Mouse (Mus musculus): ENCODE data around the gene Snupn. TPM values are rescaled to one million over a fixed set of nuclear protein-coding genes. Genes with fewer than 3 reads are reported as not detected.

Snupn gene
- polyA plus RNA-seq, 1 experiment, result not detected

DNA sequence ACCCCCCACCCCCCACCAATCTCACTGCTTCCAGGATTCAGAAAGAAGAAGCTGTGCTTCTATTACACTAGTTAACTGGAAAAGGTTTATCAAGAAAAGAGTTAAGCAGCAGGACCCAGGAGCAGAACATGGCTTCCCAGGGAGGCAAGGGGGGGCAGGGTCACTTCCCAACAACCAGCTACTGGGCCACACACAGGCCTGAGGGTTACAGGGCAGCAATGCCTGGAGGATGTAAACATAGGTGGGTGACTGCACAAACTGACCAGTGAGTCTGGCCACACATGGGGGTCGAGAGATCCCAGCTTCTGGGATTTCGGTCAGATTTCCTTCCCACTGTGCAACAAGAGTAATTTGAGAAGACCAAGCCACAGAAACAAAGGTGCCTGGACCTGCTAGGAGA is 33.5 kb upstream of the Snupn start:
- Histone ChIP-seq H3K27me3 (ENCODE audit: control insufficient read depth) (no peaks in the 10 kb centered on the region), H3K4me3 (replicated peaks) (no peak overlapping the region), H3K4me1 (ENCODE audit: control insufficient read depth) (no peaks in the 10 kb centered on the region), H3K9me3 (ENCODE audit: control insufficient read depth, low read length) (peaks cover 4% of the 10 kb centered on the region), H3K36me3 (ENCODE audit: control insufficient read depth) (peaks cover 4% of the 10 kb centered on the region; the same call in 1 of the 2 replicates)
- no peak for TF ChIP-seq GATA1 (IDR thresholded peaks at IDR 0.05; ENCODE audit: low read length)
- TF ChIP-seq TAL1 (IDR thresholded peaks at IDR 0.05; ENCODE audit: low read length), result no peak

DNA sequence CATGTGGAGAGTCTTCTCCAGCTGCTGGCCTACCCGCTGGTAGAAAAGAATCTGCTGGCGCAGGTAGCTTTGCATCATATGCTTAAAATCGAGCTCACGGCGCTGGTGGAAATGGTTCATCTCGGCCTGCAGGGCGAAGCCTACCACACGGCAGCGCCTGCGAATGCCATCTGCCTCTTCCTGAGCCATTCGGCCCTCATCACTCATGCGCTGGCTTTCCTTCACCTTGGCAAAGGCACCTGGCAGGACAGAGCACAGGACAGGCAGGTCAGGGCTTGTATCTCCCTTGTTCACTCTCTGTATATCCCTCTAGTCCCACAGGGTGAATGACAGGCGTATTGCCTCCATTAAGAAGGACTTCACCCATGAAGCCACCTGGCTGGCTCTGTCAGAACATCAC is 32.2 kb upstream of the Snupn start:
- no peak for TF ChIP-seq TAL1 (IDR thresholded peaks at IDR 0.05; ENCODE audit: low read length)
- TF ChIP-seq GATA1 (IDR thresholded peaks at IDR 0.05; ENCODE audit: low read length), result no peak
- Histone ChIP-seq H3K9me3 (ENCODE audit: control insufficient read depth, low read length) (peaks cover 4% of the 10 kb centered on the region), H3K4me1 (ENCODE audit: control insufficient read depth) (no peaks in the 10 kb centered on the region), H3K36me3 (ENCODE audit: control insufficient read depth) (peaks cover 4% of the 10 kb centered on the region; the same call in 1 of the 2 replicates), H3K4me3 (replicated peaks) (no peak overlapping the region), H3K27me3 (ENCODE audit: control insufficient read depth) (no peaks in the 10 kb centered on the region)

DNA sequence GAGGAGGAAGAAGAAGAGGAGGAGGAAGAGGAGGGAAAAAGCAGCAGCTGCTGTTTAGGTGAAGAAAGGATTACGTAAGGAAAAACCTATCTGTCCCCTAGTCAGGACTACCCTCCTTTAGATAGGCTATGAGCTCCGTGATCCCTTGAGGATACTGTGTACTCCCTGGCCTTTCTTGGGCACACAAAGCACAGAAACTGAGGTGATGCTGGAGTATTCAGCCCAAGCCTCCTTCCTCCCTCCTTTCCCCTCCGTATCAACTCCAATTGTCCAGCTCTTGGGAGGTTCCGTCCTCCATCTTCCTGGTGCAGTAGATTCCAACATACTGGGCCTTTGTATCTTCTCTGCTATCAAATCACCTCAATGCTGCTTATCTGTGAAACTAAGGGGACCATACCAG is 27.9 kb upstream of the Snupn start:
- Histone ChIP-seq H3K36me3 (ENCODE audit: control insufficient read depth) (peaks cover 2% of the 10 kb centered on the region; the same call in 1 of the 2 replicates), H3K27me3 (ENCODE audit: control insufficient read depth) (peaks cover 19% of the 10 kb centered on the region), H3K9me3 (ENCODE audit: control insufficient read depth, low read length) (peaks cover 4% of the 10 kb centered on the region), H3K4me1 (ENCODE audit: control insufficient read depth) (peaks cover 5% of the 10 kb centered on the region), H3K4me3 (replicated peaks) (no peak overlapping the region)
- TF ChIP-seq GATA1 (IDR thresholded peaks at IDR 0.05; ENCODE audit: low read length) (no peak), TAL1 (IDR thresholded peaks at IDR 0.05; ENCODE audit: low read length) (no peak)

DNA sequence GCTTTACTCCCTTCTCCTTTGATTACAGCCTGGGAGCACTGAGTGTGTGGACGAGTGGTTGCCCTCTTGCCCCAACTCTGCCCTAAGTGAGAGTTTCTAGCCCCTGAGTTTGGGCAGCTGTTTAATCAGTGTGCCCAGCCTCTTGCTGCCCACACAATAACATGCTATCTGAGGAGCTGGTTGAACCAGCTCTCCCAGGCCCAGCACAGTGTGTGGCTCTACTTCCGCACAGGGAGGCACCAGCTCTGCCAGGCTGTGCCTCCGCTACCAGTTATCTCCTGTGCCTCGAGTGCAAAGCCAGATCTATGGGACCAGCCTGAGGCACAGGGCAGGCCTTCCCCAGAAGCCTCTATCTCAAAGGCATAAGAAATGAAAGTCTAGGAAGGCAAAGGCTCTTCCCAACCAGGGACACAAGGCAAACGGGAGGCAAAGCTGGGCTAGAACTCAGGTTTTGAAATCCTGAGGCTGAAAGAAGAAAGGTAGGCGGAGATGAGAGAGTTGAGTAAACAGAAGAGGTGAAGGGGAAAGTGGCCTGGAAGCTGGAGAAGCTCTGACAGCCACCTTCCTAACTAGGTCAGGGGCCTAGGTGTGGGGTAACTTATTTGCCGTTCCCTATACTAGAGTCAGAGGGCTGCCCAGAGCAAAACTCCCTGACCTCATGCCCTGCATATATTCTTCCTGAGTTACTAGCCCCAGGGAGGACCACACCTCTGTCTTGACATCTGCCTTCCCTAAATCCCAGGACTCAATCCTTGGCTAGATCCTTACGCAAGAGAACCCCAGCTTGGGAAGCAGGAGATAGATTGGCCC is 26.6 kb upstream of the Snupn start:
- H3K4me3 ChIP-seq (replicated peaks), result no peak overlapping the region
- peaks cover 15% of the 10 kb centered on the region for H3K4me1 ChIP-seq (ENCODE audit: control insufficient read depth)
- TF ChIP-seq TAL1 (IDR thresholded peaks at IDR 0.05; ENCODE audit: low read length), result no peak
- TF ChIP-seq GATA1 (IDR thresholded peaks at IDR 0.05; ENCODE audit: low read length), result no peak
- H3K9me3 ChIP-seq (ENCODE audit: control insufficient read depth, low read length), result peaks cover 4% of the 10 kb centered on the region
- H3K27me3 ChIP-seq (ENCODE audit: control insufficient read depth), result peaks cover 32% of the 10 kb centered on the region
- peaks cover 2% of the 10 kb centered on the region; the same call in 1 of the 2 replicates for H3K36me3 ChIP-seq (ENCODE audit: control insufficient read depth)

DNA sequence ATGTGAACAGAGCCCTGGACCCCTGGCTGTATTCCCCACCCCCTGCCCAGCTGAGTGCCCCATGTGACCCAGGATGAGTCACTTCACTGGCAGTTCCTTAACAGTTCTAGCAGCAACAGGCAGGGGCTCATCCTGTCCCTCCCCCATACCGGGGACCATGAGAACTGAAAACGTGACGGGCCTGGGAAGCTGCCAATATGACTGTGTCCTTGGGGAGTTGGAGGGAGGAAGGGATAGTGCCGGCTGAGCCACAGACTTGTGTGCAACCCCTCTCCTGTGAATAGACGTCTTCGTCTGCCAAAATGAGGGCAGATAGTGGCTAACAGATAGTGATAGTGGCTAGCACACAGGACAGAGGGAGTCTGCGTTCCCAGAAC is 26.0 kb upstream of the Snupn start:
- TF ChIP-seq TAL1 (IDR thresholded peaks at IDR 0.05; ENCODE audit: low read length), result no peak
- Histone ChIP-seq H3K9me3 (ENCODE audit: control insufficient read depth, low read length) (peaks cover 4% of the 10 kb centered on the region), H3K27me3 (ENCODE audit: control insufficient read depth) (peaks cover 38% of the 10 kb centered on the region), H3K36me3 (ENCODE audit: control insufficient read depth) (peaks cover 2% of the 10 kb centered on the region; the same call in 1 of the 2 replicates), H3K4me3 (replicated peaks) (no peak overlapping the region), H3K4me1 (ENCODE audit: control insufficient read depth) (peaks cover 15% of the 10 kb centered on the region)

DNA sequence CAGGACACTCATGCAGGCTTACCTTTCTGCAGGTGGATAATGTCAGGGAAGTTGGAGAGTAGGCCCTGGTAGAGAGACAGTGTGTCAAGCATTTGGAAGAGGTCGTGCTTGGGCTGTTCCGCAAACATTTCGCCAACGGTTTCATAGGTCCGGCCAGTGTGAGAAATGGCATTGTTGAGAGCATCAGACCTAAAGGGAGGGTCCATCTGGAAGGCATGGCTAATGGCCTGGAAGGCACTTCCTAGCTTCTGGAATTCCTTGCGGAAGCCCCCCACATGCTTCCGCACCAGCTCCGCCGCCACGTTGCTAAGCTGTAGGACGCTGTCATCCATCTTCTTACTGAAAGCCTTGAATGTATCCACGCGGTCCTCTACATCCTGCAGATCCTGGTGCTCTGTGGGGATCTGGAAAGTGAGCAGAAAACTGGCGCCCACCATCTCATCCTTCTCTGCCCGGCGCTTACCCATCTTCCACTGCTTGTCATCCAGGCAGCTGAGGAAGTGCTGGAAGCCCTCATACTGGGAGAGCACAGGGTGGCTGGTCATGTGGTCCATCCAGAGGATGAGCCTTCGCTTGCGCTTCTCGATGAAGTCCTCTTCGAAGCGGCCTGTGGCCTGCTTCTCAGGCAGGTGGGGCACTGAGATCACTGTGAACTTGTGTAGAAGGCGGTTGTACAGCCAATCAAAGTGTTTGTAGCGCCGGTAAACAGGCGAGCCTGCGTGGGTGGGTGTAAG is 25.2 kb upstream of the Snupn start:
- Histone ChIP-seq H3K9me3 (ENCODE audit: control insufficient read depth, low read length) (peaks cover 4% of the 10 kb centered on the region), H3K4me1 (ENCODE audit: control insufficient read depth) (peaks cover 15% of the 10 kb centered on the region), H3K27me3 (ENCODE audit: control insufficient read depth) (peaks cover 46% of the 10 kb centered on the region), H3K36me3 (ENCODE audit: control insufficient read depth) (peaks cover 2% of the 10 kb centered on the region; the same call in 1 of the 2 replicates), H3K4me3 (replicated peaks) (no peak overlapping the region)
- no peak for TF ChIP-seq GATA1 (IDR thresholded peaks at IDR 0.05; ENCODE audit: low read length)
- TF ChIP-seq TAL1 (IDR thresholded peaks at IDR 0.05; ENCODE audit: low read length), result no peak

DNA sequence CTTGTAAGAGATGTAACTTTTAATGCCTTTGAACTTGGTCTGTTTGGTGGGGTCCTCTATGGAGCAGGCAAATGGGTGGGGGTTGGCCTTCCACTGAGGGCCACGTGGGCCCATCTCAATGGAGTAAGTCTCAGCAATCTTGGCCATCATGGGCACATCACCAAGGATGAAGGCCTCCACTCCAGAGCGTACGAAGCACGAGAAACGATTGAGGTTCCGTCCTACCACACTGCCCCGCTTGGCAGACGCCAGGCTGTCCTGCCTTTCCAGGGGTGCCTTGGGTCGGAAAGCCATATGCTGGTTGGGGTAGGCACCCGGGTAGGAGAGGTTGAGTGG is 24.7 kb upstream of the Snupn start:
- Histone ChIP-seq H3K9me3 (ENCODE audit: control insufficient read depth, low read length) (peaks cover 4% of the 10 kb centered on the region), H3K4me1 (ENCODE audit: control insufficient read depth) (peaks cover 15% of the 10 kb centered on the region), H3K36me3 (ENCODE audit: control insufficient read depth) (peaks cover 2% of the 10 kb centered on the region; the same call in 1 of the 2 replicates), H3K4me3 (replicated peaks) (no peak overlapping the region), H3K27me3 (ENCODE audit: control insufficient read depth) (peaks cover 49% of the 10 kb centered on the region)
- TF ChIP-seq TAL1 (IDR thresholded peaks at IDR 0.05; ENCODE audit: low read length) (no peak), GATA1 (IDR thresholded peaks at IDR 0.05; ENCODE audit: low read length) (no peak)

DNA sequence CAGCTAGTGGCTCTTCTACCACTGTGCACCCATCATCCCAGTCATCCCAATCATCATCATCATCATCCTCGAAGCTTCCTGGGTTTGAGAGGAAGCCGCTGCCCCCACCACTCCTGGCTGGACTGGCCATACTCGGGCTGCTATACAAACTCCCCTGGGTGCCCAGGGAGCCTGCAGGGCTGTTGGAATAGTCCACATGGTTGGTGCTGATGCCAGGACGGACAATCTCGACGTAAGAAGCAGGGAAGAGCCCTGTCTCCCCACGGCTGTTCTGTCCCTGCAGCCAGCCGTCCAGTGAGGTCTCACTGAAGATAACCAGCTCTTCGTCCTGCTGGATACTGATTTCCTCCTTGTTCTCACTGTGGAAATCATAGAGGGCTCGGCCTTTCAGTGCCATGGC is 24.3 kb upstream of the Snupn start:
- peaks cover 4% of the 10 kb centered on the region for H3K9me3 ChIP-seq (ENCODE audit: control insufficient read depth, low read length)
- H3K4me3 ChIP-seq (replicated peaks), result no peak overlapping the region
- TF ChIP-seq GATA1 (IDR thresholded peaks at IDR 0.05; ENCODE audit: low read length) (no peak), TAL1 (IDR thresholded peaks at IDR 0.05; ENCODE audit: low read length) (no peak)
- H3K36me3 ChIP-seq (ENCODE audit: control insufficient read depth), result peaks cover 2% of the 10 kb centered on the region; the same call in 1 of the 2 replicates
- peaks cover 53% of the 10 kb centered on the region for H3K27me3 ChIP-seq (ENCODE audit: control insufficient read depth)
- peaks cover 15% of the 10 kb centered on the region for H3K4me1 ChIP-seq (ENCODE audit: control insufficient read depth)
